Mouse (Mus musculus): ENCODE results near the gene Tmem132b. TPM values are rescaled to one million over a fixed set of nuclear protein-coding genes. Genes with fewer than 3 reads are reported as not detected.

Gene Tmem132b
- polyA plus RNA-seq, 1 experiment = not detected

- TF ChIP-seq POLR2A (IDR thresholded peaks at IDR 0.05; ENCODE audit: borderline replicate concordance, low read depth, low read length) = no peak
- no peak for TF ChIP-seq CTCF (IDR thresholded peaks at IDR 0.05; ENCODE audit: low read depth, low read length)
- no peak overlapping the region for H3K27ac ChIP-seq (ENCODE audit: insufficient read depth, low read depth, low read length)
- no peaks in the 10 kb centered on the region for H3K4me1 ChIP-seq (ENCODE audit: control insufficient read depth, insufficient read depth, low read length)
- H3K4me3 ChIP-seq (ENCODE audit: insufficient read depth, low read length) = no peak overlapping the region
Measured at GRCm38 (mm10) chr5:125836761-125837160, 305.2 kb downstream of the Tmem132b start.

Other genes starting within 250 kb of the Tmem132b start
- gene Scarb1, start 190.7 kb upstream of the Tmem132b start, polyA plus RNA-seq (2012; ENCODE audit: insufficient read depth, insufficient read length, missing spikeins) = 101 and 120 TPM in 2 replicates
- not detected in 2 replicates for gene Gm10382, start 142.5 kb upstream of the Tmem132b start, polyA plus RNA-seq (2012; ENCODE audit: insufficient read depth, insufficient read length, missing spikeins)
- 808 and 810 TPM in 2 replicates for gene Ubc, start 141.6 kb upstream of the Tmem132b start, polyA plus RNA-seq (2012; ENCODE audit: insufficient read depth, insufficient read length, missing spikeins)
- gene Dhx37, start 97.7 kb upstream of the Tmem132b start, polyA plus RNA-seq (2012; ENCODE audit: insufficient read depth, insufficient read length, missing spikeins) = 13.1 and 18.4 TPM in 2 replicates
- 11.6 and 11.8 TPM in 2 replicates for gene Bri3bp, start 90.2 kb upstream of the Tmem132b start, polyA plus RNA-seq (2012; ENCODE audit: insufficient read depth, insufficient read length, missing spikeins)
- 10.3 and 19.0 TPM in 2 replicates for gene Aacs, start 56.0 kb upstream of the Tmem132b start, polyA plus RNA-seq (2012; ENCODE audit: insufficient read depth, insufficient read length, missing spikeins)

All from bone marrow macrophage, adult 2 months (primary cell).